Mouse (Mus musculus): ENCODE measurements around the gene Nup214. TPM values are rescaled to one million over a fixed set of nuclear protein-coding genes. Genes with fewer than 3 reads are reported as not detected.

The Nup214 gene
- total and polyA plus RNA-seq, 3 experiments: 18.5 to 28.6 (median 27.5) TPM

DNA sequence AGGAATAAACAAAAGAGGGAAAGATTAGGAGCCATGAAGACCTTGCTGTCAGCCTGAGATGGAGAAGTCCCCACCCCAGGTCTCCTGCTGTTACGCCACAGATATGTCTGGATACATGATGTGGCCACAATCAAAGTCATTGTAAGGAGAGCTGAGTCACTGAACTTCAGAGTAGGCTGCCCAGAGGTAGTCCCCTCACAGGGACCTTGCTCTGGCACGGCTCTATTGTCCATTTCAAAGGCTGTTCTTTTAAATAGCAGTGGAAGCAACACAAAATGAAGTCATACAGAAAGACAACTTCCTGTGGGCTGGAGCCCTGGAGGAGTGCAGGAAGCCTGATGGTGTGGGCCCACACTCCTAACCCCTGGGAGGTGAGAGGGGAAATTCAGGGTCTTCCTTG, 87.0 kb downstream of the Nup214 start:
- intact Hi-C loops (cut with DNase I): no loop called here
- Histone ChIP-seq H3K9ac (ENCODE audit: low read depth, low read length) (no peak overlapping the region), H3K36me3 (ENCODE audit: control insufficient read depth, insufficient read depth, low read length) (no peaks in the 10 kb centered on the region), H3K79me2 (replicated peaks; ENCODE audit: control insufficient read depth, insufficient read depth, low read length) (no peaks in the 10 kb centered on the region), H3K4me1 (ENCODE audit: control insufficient read depth, insufficient read depth, low read length) (peaks cover 11% of the 10 kb centered on the region; the same call in 1 of the 2 replicates), H3K27me3 (ENCODE audit: control insufficient read depth, insufficient read depth, low read length) (no peaks in the 10 kb centered on the region), H3K27ac (no peak overlapping the region), H3K4me3 (no peak overlapping the region)
- DNase-seq: no peak
- TF ChIP-seq CTCF (IDR thresholded peaks at IDR 0.05): no peak
- TF ChIP-seq EP300 (IDR thresholded peaks at IDR 0.05; ENCODE audit: insufficient read depth, low read depth, low read length): no peak
- TF ChIP-seq POLR2A (IDR thresholded peaks at IDR 0.05; ENCODE audit: insufficient read depth, low read depth, low read length): no peak
- WGBS: 38% methylated on average over 2 of the region's 2 CpGs

DNA sequence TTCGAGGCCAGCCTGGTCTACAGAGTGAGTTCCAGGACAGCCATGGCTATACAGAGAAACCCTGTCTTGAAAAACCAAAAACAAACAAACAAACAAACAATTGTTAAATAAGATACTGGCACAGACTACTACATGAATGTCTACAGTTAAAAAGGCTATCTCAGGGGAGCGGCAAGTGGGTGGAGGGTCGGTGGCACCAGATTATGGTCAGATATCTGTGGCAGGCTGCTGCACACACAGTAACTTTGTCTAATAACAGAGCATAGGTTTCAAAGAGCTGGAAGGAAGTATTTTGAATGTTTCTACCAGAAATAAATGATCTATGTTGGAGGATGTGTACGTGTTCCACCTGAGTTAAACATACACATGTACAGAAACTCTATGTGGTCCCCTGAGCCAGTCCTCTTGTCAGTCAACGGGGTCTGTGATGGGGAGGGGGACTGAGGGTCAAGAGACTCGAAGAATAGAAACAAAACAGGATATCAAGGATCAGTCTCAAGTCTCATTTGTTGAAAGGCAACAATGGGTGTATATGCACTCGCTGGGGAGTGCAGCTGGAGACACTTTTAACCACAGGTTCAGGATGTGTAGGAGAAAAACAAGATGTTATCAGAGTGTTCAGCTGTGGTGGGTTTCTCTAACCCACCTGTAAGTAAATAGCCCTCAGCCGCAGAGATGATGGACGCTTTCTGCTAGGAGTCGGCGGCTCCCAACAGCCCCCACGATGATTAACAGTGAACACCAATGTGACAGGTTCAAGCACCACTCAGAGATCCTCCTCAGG, 87.7 kb downstream of the Nup214 start:
- Histone ChIP-seq H3K27me3 (ENCODE audit: control insufficient read depth, insufficient read depth, low read length) (no peaks in the 10 kb centered on the region), H3K36me3 (ENCODE audit: control insufficient read depth, insufficient read depth, low read length) (no peaks in the 10 kb centered on the region), H3K4me3 (no peak overlapping the region), H3K79me2 (replicated peaks; ENCODE audit: control insufficient read depth, insufficient read depth, low read length) (no peaks in the 10 kb centered on the region), H3K27ac (no peak overlapping the region), H3K4me1 (ENCODE audit: control insufficient read depth, insufficient read depth, low read length) (peaks cover 9% of the 10 kb centered on the region; the same call in 1 of the 2 replicates), H3K9ac (ENCODE audit: low read depth, low read length) (no peak overlapping the region)
- TF ChIP-seq CTCF (IDR thresholded peaks at IDR 0.05) (no peak), POLR2A (IDR thresholded peaks at IDR 0.05; ENCODE audit: insufficient read depth, low read depth, low read length) (no peak)
- no peak for DNase-seq
- intact Hi-C loops (cut with DNase I): no loop called here
- 58% methylated on average over 12 of the region's 12 CpGs for WGBS

DNA sequence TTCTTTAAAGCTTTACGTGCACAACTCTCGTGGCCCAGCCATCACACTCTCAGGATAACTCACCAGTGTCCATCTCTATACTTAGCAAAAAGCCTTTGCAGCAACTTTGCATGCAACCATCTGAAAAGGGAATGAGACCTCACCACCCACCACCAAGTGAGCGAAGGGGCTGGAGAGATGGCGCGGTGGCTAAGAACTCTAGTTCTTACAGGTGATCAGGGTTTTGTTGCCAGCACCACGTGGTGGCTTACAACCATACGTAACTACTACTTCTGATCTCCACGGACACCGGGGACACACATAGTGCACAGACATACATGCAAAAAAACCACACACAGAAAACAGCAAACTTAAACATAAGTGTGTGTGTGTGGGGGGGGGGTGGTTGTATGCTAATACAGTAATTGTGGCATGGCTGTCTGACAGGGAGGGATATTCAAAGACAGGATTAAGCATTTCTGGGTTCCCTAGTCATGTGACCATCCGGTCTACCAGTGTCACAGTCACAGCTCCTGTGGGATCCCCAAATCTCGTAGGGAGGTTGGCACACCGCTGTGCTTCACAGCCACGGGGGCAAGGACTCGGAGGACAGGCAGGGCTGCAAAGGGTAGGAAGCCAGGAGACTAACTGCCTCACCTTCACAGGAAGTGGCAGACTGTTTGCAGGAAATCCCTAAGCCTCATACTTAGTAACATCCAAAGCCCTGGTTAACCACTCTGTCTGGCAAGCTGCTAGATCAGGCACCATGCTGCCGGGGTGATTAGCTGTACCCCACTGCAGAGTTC, 88.6 kb downstream of the Nup214 start:
- Histone ChIP-seq H3K79me2 (replicated peaks; ENCODE audit: control insufficient read depth, insufficient read depth, low read length) (no peaks in the 10 kb centered on the region), H3K9ac (ENCODE audit: low read depth, low read length) (0 out of 2 replicates have a peak overlapping the region, but pooled peaks have one; percentile 6), H3K4me1 (ENCODE audit: control insufficient read depth, insufficient read depth, low read length) (peaks cover 8% of the 10 kb centered on the region; the same call in 1 of the 2 replicates), H3K36me3 (ENCODE audit: control insufficient read depth, insufficient read depth, low read length) (no peaks in the 10 kb centered on the region), H3K27ac (peak overlapping the region; percentile 75; the same call in 1 of the 2 replicates), H3K4me3 (no peak overlapping the region), H3K27me3 (ENCODE audit: control insufficient read depth, insufficient read depth, low read length) (no peaks in the 10 kb centered on the region)
- 75% methylated on average over 15 of the region's 15 CpGs for WGBS
- intact Hi-C loops (cut with DNase I): no loop called here
- no peak for DNase-seq
- no peak for TF ChIP-seq CTCF (IDR thresholded peaks at IDR 0.05)
- no peak for TF ChIP-seq POLR2A (IDR thresholded peaks at IDR 0.05; ENCODE audit: insufficient read depth, low read depth, low read length)
- TF ChIP-seq EP300 (IDR thresholded peaks at IDR 0.05; ENCODE audit: insufficient read depth, low read depth, low read length): no peak

DNA sequence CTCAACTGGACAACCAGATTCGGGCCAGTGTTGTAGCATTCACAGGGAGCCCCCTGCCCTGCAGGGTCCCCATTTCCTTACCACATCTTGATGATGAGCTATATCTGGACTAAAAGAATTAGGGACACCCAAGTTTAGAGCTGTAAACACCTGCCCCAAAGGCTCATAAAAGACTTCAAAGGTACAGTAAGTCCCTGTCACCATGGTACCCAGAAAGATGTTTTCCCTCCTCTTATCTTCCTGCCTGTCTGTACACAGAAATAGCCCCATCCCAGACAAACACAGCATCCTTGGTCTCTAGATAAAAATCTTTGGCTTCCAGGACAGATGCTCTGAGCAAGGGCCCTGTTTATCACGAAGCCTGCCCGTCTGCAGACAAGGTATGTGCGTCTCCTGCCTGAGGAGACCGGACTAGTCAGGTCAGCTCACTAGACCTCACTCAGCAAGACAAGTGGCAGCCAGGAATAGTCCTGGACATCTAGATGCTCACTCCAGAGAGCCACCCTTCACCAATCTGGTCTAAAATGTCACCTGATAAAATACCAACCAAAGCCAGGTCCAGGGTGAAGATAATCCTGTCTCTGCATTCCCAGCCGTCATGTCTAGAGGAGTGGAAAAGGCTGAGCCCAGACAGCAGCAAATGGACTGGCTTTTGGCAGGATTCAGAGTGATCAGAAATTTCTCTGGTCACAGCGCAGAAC, 89.4 kb downstream of the Nup214 start:
- no peaks in the 10 kb centered on the region for H3K79me2 ChIP-seq (replicated peaks; ENCODE audit: control insufficient read depth, insufficient read depth, low read length)
- WGBS: 53% methylated on average over 7 of the region's 7 CpGs
- peak; percentile 69; the same call in 1 of the 2 replicates for TF ChIP-seq EP300 (IDR thresholded peaks at IDR 0.05; ENCODE audit: insufficient read depth, low read depth, low read length)
- TF ChIP-seq CTCF (IDR thresholded peaks at IDR 0.05): no peak
- no peak for TF ChIP-seq POLR2A (IDR thresholded peaks at IDR 0.05; ENCODE audit: insufficient read depth, low read depth, low read length)
- intact Hi-C loops (cut with DNase I): no loop called here
- H3K27me3 ChIP-seq (ENCODE audit: control insufficient read depth, insufficient read depth, low read length): no peaks in the 10 kb centered on the region
- H3K4me1 ChIP-seq (ENCODE audit: control insufficient read depth, insufficient read depth, low read length): peaks cover 8% of the 10 kb centered on the region; the same call in 1 of the 2 replicates
- no peak overlapping the region for H3K4me3 ChIP-seq
- no peaks in the 10 kb centered on the region for H3K36me3 ChIP-seq (ENCODE audit: control insufficient read depth, insufficient read depth, low read length)
- no peak overlapping the region; the same call in 1 of the 2 replicates for H3K9ac ChIP-seq (ENCODE audit: low read depth, low read length)
- peak in 1 of 2 experiments; percentile 49 for DNase-seq
- H3K27ac ChIP-seq: peak overlapping the region; percentile 75

DNA sequence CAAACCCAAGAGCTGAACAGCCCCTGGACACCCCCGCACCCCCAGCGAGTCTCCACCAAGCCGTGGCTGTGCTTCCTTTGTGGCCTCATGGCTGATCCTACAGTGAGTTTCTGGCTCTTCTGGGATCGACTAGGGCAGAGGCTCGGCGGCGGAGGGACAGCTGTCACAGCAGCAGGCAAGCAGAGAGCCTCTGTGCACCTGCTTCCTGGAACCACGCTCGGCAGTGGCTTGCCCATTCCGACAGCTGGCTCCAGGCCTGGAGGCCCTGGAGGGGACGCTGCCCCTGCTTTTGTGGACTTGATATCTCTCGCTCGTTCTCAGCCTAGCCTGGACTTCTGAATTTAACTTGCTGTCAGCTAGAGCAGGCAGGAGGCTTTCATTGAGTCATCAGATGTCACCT, 90.7 kb downstream of the Nup214 start:
- Histone ChIP-seq H3K27ac (peak overlapping the region; percentile 75), H3K4me1 (ENCODE audit: control insufficient read depth, insufficient read depth, low read length) (peaks cover 8% of the 10 kb centered on the region; the same call in 1 of the 2 replicates), H3K27me3 (ENCODE audit: control insufficient read depth, insufficient read depth, low read length) (no peaks in the 10 kb centered on the region), H3K9ac (ENCODE audit: low read depth, low read length) (peak overlapping the region; percentile 31), H3K4me3 (no peak overlapping the region), H3K79me2 (replicated peaks; ENCODE audit: control insufficient read depth, insufficient read depth, low read length) (no peaks in the 10 kb centered on the region), H3K36me3 (ENCODE audit: control insufficient read depth, insufficient read depth, low read length) (no peaks in the 10 kb centered on the region)
- 28% methylated on average over 13 of the region's 13 CpGs for WGBS
- intact Hi-C loops (cut with DNase I): no loop called here
- TF ChIP-seq POLR2A (IDR thresholded peaks at IDR 0.05; ENCODE audit: insufficient read depth, low read depth, low read length): peak; percentile 31; the same call in 1 of the 2 replicates
- no peak for TF ChIP-seq EP300 (IDR thresholded peaks at IDR 0.05; ENCODE audit: insufficient read depth, low read depth, low read length)
- peak in 1 of 2 experiments; percentile 63 for DNase-seq

Data from heart, adult 2 months (tissue).